Mouse (Mus musculus): ENCODE data around the gene Kcne1. TPM values are rescaled to one million over a fixed set of nuclear protein-coding genes. Genes with fewer than 3 reads are reported as not detected.
A peak's percentile ranks its signal among the peaks of the same experiment; 100 is the strongest.

Gene Kcne1
- total and polyA plus RNA-seq, 3 experiments, result 0.26 to 0.48 TPM; not detected in 1

GRCm38 (mm10) chr16:92353897-92354296 lies 5.4 kb downstream of the Kcne1 start:
- no peaks in the 10 kb centered on the region for H3K36me3 ChIP-seq (replicated peaks in 1 of 2; ENCODE audit: control insufficient read depth in 1 of 2, insufficient read depth in 1 of 2, low read length in 1 of 2)
- no peaks in the 10 kb centered on the region for H3K9me3 ChIP-seq (replicated peaks; ENCODE audit: low read length)
- in situ Hi-C loops (cut with MboI; ENCODE audit: low pct_ligation_motif_present, low pct_unique_long_range_greater_than_20kb, low sequenced_read_pairs), result no loop called here
- H3K9ac ChIP-seq (ENCODE audit: insufficient read depth, low read depth), result no peak overlapping the region
- peaks cover 23 to 50% of the 10 kb centered on the region in 2 experiments for H3K4me1 ChIP-seq (ENCODE audit: control insufficient read depth in 1 of 2, insufficient read depth in 2 of 2)
- peak overlapping the region; percentile 45; the same call in 1 of the 2 replicates for H3K4me2 ChIP-seq (ENCODE audit: insufficient read depth, low read depth, poor library complexity, severe bottlenecking)
- no peak overlapping the region for H3K27ac ChIP-seq (ENCODE audit: insufficient read depth, low read depth)
- no peak overlapping the region for H3K4me3 ChIP-seq (replicated peaks in 1 of 3; ENCODE audit: low read depth in 2 of 3, low read length in 2 of 3, poor library complexity in 1 of 3)
- dilution Hi-C loops (cut with MboI; ENCODE audit: extremely low pct_ligation_motif_present, extremely low pct_unique_long_range_greater_than_20kb, low sequenced_read_pairs), result no loop called here
- no peaks in the 10 kb centered on the region for H3K79me2 ChIP-seq (replicated peaks; ENCODE audit: control insufficient read depth, extremely low read depth, insufficient read depth, poor library complexity, severe bottlenecking)
- peak; percentile 68 for DNase-seq (ENCODE audit: extremely low read depth)
- H3K27me3 ChIP-seq (replicated peaks), result no peaks in the 10 kb centered on the region
- TF ChIP-seq SIN3A (IDR thresholded peaks at IDR 0.05; ENCODE audit: low read length) (no peak), MEF2A (IDR thresholded peaks at IDR 0.05; ENCODE audit: borderline replicate concordance, low read depth, low read length) (no peak), ZNF384 (IDR thresholded peaks at IDR 0.05; ENCODE audit: low read depth, low read length) (no peak), JUN (IDR thresholded peaks at IDR 0.05; ENCODE audit: insufficient read depth, low read depth, low read length) (no peak), TCF12 (IDR thresholded peaks at IDR 0.05; ENCODE audit: low read depth, low read length) (peak; percentile 31; the same call in 1 of the 2 replicates), MAFK (IDR thresholded peaks at IDR 0.05; ENCODE audit: insufficient replicate concordance, low read length) (0 out of 2 replicates have a peak, but pooled peaks have one; percentile 48), ZMIZ1 (IDR thresholded peaks at IDR 0.05; ENCODE audit: low read depth, low read length) (no peak), GABPA (IDR thresholded peaks at IDR 0.05; ENCODE audit: insufficient replicate concordance, low read depth, low read length) (no peak), EP300 (IDR thresholded peaks at IDR 0.05; ENCODE audit: low read length) (peak; percentile 71), MAX (IDR thresholded peaks at IDR 0.05; ENCODE audit: low read length) (no peak; the same call in 1 of the 2 replicates), HCFC1 (IDR thresholded peaks at IDR 0.05; ENCODE audit: low read depth, low read length) (no peak), KAT2A (IDR thresholded peaks at IDR 0.05; ENCODE audit: insufficient replicate concordance, low read length) (no peak), TBP (conservative IDR thresholded peaks at IDR 0.05; ENCODE audit: low read depth, low read length) (no peak), CTCF (conservative IDR thresholded peaks at IDR 0.05 in 1 of 2, IDR thresholded peaks at IDR 0.05 in 1 of 2; ENCODE audit: low read depth in 2 of 2, low read length in 2 of 2) (no peak), USF1 (IDR thresholded peaks at IDR 0.05; ENCODE audit: low read depth, low read length) (no peak), PAX5 (IDR thresholded peaks at IDR 0.05; ENCODE audit: low read length) (no peak), POLR2AphosphoS2 (IDR thresholded peaks at IDR 0.05; ENCODE audit: low read depth, low read length) (no peak), E2F4 (IDR thresholded peaks at IDR 0.05; ENCODE audit: insufficient replicate concordance, low read depth, low read length) (no peak), CHD2 (IDR thresholded peaks at IDR 0.05; ENCODE audit: low read length) (no peak), SMC3 (IDR thresholded peaks at IDR 0.05; ENCODE audit: low read depth, low read length) (no peak), IRF4 (IDR thresholded peaks at IDR 0.05; ENCODE audit: low read depth, low read length) (peak; percentile 58; the same call in 1 of the 2 replicates), RCOR1 (conservative IDR thresholded peaks at IDR 0.05; ENCODE audit: low read depth, low read length) (no peak), MAZ (IDR thresholded peaks at IDR 0.05; ENCODE audit: low read depth, low read length) (0 out of 2 replicates have a peak, but pooled peaks have one; percentile 5), UBTF (IDR thresholded peaks at IDR 0.05; ENCODE audit: low read depth, low read length) (no peak), BHLHE40 (IDR thresholded peaks at IDR 0.05; ENCODE audit: low read depth, low read length) (peak; percentile 22; the same call in 1 of the 2 replicates), CHD1 (IDR thresholded peaks at IDR 0.05; ENCODE audit: low read depth, low read length) (no peak), ELF1 (IDR thresholded peaks at IDR 0.05; ENCODE audit: low read depth, low read length) (no peak), NRF1 (IDR thresholded peaks at IDR 0.05; ENCODE audit: low read depth, low read length) (no peak), JUND (conservative IDR thresholded peaks at IDR 0.05; ENCODE audit: low read depth, low read length) (peak; percentile 34), USF2 (conservative IDR thresholded peaks at IDR 0.05; ENCODE audit: low read depth, low read length) (no peak), ZC3H11A (IDR thresholded peaks at IDR 0.05; ENCODE audit: low read depth, low read length) (no peak), MYC (IDR thresholded peaks at IDR 0.05; ENCODE audit: low read depth, low read length) (no peak), RAD21 (IDR thresholded peaks at IDR 0.05; ENCODE audit: low read depth, low read length) (no peak), POLR2A (IDR thresholded peaks at IDR 0.05; ENCODE audit: low read depth, low read length) (no peak), MXI1 (IDR thresholded peaks at IDR 0.05; ENCODE audit: low read depth, low read length) (no peak), NELFE (IDR thresholded peaks at IDR 0.05; ENCODE audit: low read depth, low read length) (no peak), ETS1 (conservative IDR thresholded peaks at IDR 0.05; ENCODE audit: low read depth, low read length) (peak; percentile 40; the same call in 1 of the 2 replicates), ZKSCAN1 (IDR thresholded peaks at IDR 0.05; ENCODE audit: borderline replicate concordance, low read depth, low read length) (no peak)
